Mouse (Mus musculus): ENCODE results near the gene Map3k10.

Gene Map3k10

GRCm38 (mm10) chr7:27609285-27609684, 65.1 kb downstream of the Map3k10 start:
- DNase-seq (ENCODE audit: low read depth, low spot score): no peak

GRCm38 (mm10) chr7:27608130-27608529, 66.3 kb downstream of the Map3k10 start:
- no peak for DNase-seq (ENCODE audit: low read depth, low spot score)

- no peak for DNase-seq (ENCODE audit: low read depth, low spot score)
Measured at GRCm38 (mm10) chr7:27607580-27607979, 66.8 kb downstream of the Map3k10 start.

DNA sequence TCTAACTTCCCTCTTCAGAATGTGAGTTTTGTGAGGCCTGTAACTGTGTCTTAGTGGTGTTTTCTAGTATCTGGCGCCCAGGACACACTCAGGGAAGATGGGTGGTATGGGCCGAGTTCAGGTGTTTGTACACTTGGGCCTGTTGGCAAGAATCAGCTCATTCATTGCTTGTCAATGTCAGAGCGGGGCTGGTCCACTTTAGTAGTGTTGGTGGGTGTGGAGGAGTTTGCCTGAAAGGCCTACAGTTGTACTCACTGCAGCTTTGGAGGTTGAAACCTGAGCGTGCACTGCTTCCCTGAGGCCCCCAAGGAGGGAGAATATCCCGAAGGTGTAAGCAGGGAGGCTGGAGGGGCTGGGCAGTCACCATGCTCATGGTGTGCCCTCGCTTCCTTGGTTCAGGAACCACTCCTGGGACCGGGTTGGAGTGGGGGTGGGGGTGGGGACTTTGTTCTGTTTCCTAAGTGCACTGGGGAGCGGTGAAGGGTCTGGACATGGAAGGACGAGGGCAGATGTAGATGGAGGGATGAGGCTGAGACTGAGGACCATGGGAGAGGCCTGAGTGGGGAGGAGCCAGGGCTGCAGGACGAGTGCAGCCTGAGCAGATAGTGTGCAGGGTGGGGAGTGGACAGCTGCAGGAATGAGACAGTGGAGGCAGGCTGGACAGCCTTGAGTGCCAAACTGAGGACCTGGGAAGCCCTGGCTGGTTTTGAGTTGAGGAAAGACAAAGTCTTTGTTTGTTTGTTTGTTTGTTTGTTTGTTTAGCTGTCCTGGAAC, 67.7 kb downstream of the Map3k10 start:
- DNase-seq (ENCODE audit: low read depth, low spot score): no peak
